Mouse (Mus musculus): Measurements from ENCODE around the gene Ugdh.

DNA sequence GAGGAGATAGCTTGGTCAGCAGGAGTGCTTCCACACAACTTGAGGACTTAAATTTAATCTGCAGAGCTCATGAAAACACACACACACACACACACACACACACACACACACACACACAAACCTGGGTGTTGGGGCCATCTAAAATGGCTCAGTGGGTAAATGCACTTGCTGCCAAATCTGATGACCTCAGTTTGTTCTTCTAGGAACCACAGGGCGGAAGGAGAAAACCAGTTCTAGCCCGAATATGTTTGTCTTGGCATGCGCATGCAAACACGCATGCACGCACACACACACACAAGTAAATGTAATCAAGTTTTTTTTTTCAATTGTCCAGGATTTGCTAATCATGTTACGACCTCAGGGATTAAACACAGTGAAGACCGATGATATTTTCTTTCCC lies 64.2 kb downstream of the Ugdh start:
- TF ChIP-seq CTCF (IDR thresholded peaks at IDR 0.05; ENCODE audit: borderline replicate concordance, control insufficient read depth, extremely low read depth, insufficient read depth, low read length, poor library complexity) = no peak
- no peak for TF ChIP-seq POLR2A (IDR thresholded peaks at IDR 0.05; ENCODE audit: control insufficient read depth, extremely low read depth, insufficient read depth, low read length, poor library complexity)

Data from thymus, adult 2 months (tissue).